Mouse (Mus musculus): ENCODE results near the gene Ccdc28a. TPM values are rescaled to one million over a fixed set of nuclear protein-coding genes. Genes with fewer than 3 reads are reported as not detected.

Gene Ccdc28a
- total and polyA plus RNA-seq, 3 experiments = 5.0 to 16.4 TPM; not detected in 1

DNA sequence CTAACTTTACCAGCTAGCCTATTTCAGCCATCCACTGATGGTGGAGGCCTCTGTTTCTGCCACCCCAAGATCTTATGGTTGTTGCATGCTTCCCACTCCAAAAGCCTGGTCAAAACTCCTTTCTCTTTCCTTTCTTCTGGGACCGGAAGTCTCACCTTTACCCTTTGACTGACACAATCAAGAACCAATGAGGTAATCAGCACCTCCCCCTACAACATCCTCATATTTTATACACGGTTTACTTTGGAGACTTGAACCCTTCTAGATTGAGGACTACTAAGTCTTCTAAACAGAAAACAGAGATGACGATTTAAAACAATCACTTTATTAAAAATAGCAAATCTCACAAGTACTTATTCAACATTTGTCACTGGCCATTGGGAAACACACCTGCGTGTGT, 21.4 kb downstream of the Ccdc28a start:
- no peaks in the 10 kb centered on the region for H3K36me3 ChIP-seq (ENCODE audit: control insufficient read depth in 1 of 2, insufficient read depth in 2 of 2, low read length in 2 of 2)
- no peaks in the 10 kb centered on the region for H3K27me3 ChIP-seq (ENCODE audit: control insufficient read depth in 1 of 2, insufficient read depth in 2 of 2, low read length in 2 of 2)
- no peak overlapping the region for H3K9ac ChIP-seq (ENCODE audit: control insufficient read depth, low read depth, low read length, poor library complexity, severe bottlenecking)
- no peak overlapping the region for H3K27ac ChIP-seq (ENCODE audit: control insufficient read depth, low read depth, low read length)
- H3K9me3 ChIP-seq (replicated peaks; ENCODE audit: insufficient read depth, low read length) = no peaks in the 10 kb centered on the region
- H3K4me1 ChIP-seq (ENCODE audit: control insufficient read depth in 1 of 2, insufficient read depth in 2 of 2, low read length in 2 of 2) = no peaks in the 10 kb centered on the region
- no peak for DNase-seq (ENCODE audit: low read depth, low spot score)
- H3K4me3 ChIP-seq (ENCODE audit: control insufficient read depth in 1 of 2, insufficient read depth in 1 of 2, low read depth in 2 of 2, low read length in 2 of 2) = no peak overlapping the region
- H3K79me2 ChIP-seq (ENCODE audit: control insufficient read depth, insufficient read depth, low read length, poor library complexity) = no peaks in the 10 kb centered on the region
- TF ChIP-seq ELF1 (IDR thresholded peaks at IDR 0.05; ENCODE audit: low read depth, low read length) = no peak
- TF ChIP-seq E2F4 (IDR thresholded peaks at IDR 0.05; ENCODE audit: borderline replicate concordance, low read depth, low read length) = no peak
- TF ChIP-seq ETS1 (IDR thresholded peaks at IDR 0.05; ENCODE audit: low read depth, low read length) = no peak
- TF ChIP-seq BHLHE40 (IDR thresholded peaks at IDR 0.05; ENCODE audit: borderline replicate concordance, low read depth, low read length) = no peak
- no peak for TF ChIP-seq USF1 (IDR thresholded peaks at IDR 0.05; ENCODE audit: low read depth, low read length)

DNA sequence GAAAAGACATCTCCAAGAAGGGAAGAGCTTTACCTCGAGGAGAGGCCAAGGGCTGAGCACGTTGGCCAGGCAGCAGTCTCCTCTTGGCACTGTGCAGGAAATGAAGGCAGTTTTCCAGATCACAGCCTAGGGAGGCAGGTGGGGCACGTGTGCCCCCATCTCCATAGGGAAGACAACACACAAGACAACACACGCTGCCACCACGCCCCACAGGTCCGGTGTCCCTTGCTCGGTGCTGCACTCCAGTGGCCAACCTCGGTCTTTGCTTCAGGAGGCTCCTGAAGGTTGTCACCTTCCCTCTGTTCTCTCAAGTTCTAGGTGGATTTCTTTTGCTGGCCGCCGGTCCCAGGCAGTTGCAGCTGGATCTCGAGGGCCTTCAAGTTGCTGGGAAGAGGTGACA, 24.1 kb downstream of the Ccdc28a start, which contains the start of gene Ect2l:
TSS of gene Ect2l (minus strand) at position 165 of the 400 bp plus-strand sequence.
- no peak within 1 kb of the TSS for H3K9ac ChIP-seq (ENCODE audit: control insufficient read depth, low read depth, low read length, poor library complexity, severe bottlenecking)
- no peaks in the 10 kb centered on the region for H3K9me3 ChIP-seq (replicated peaks; ENCODE audit: insufficient read depth, low read length)
- peak; percentile 56; the same call in 1 of the 2 replicates for TF ChIP-seq MXI1 (IDR thresholded peaks at IDR 0.05; ENCODE audit: low read depth, low read length)
- peak; percentile 84 for TF ChIP-seq SMC3 (IDR thresholded peaks at IDR 0.05; ENCODE audit: low read depth, low read length)
- peak; percentile 81 to 94 (median 83) for TF ChIP-seq CTCF (IDR thresholded peaks at IDR 0.05 in 2 of 3, conservative IDR thresholded peaks at IDR 0.05 in 1 of 3; ENCODE audit: control insufficient read depth in 1 of 3, insufficient read depth in 1 of 3, low read depth in 2 of 3, low read length in 3 of 3, poor library complexity in 1 of 3, severe bottlenecking in 1 of 3)
- no peak for TF ChIP-seq GABPA (IDR thresholded peaks at IDR 0.05; ENCODE audit: low read depth, low read length)
- TF ChIP-seq MAX (IDR thresholded peaks at IDR 0.05; ENCODE audit: low read length) = no peak
- peak; percentile 43 for TF ChIP-seq ZC3H11A (IDR thresholded peaks at IDR 0.05; ENCODE audit: low read depth, low read length)
- TF ChIP-seq NRF1 (IDR thresholded peaks at IDR 0.05; ENCODE audit: insufficient read depth, low read depth, low read length, poor library complexity, severe bottlenecking) = no peak
- TF ChIP-seq HCFC1 (IDR thresholded peaks at IDR 0.05; ENCODE audit: low read depth, low read length) = no peak
- peak; percentile 57 for TF ChIP-seq RAD21 (IDR thresholded peaks at IDR 0.05; ENCODE audit: low read depth, low read length)
- no peak within 1 kb of the TSS for H3K27ac ChIP-seq (ENCODE audit: control insufficient read depth, low read depth, low read length)
- peak; percentile 77 for DNase-seq (ENCODE audit: low read depth, low spot score)
- H3K4me1 ChIP-seq (ENCODE audit: control insufficient read depth in 1 of 2, insufficient read depth in 2 of 2, low read length in 2 of 2) = no peaks in the 10 kb centered on the region
- H3K4me3 ChIP-seq (ENCODE audit: control insufficient read depth in 1 of 2, insufficient read depth in 1 of 2, low read depth in 2 of 2, low read length in 2 of 2) = peak within 1 kb of the TSS in 1 of 2 experiments; percentile 15; a peak in 1 of 4 replicates
- H3K79me2 ChIP-seq (ENCODE audit: control insufficient read depth, insufficient read depth, low read length, poor library complexity) = no peaks in the 10 kb centered on the region
- no peaks in the 10 kb centered on the region for H3K36me3 ChIP-seq (ENCODE audit: control insufficient read depth in 1 of 2, insufficient read depth in 2 of 2, low read length in 2 of 2)
- no peaks in the 10 kb centered on the region for H3K27me3 ChIP-seq (ENCODE audit: control insufficient read depth in 1 of 2, insufficient read depth in 2 of 2, low read length in 2 of 2)

DNA sequence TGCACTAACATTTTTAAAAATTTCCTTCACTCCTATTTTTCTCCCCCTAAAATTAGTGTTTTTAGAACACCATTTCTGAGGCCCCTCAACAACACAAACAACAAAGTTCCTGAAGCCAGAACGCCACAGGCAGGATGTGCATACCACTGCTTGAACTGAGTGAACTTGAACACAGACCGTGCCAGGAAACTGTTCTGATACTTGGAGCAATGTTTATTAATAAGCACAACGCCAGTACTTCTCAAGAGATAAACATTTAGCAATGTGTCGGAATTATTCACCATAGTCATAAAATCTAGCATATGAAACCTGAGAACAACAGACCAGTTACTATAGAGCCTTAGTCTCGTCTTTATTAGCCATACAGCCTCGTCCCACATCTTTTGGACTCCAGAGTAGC, 24.7 kb downstream of the Ccdc28a start:
- Histone ChIP-seq H3K9me3 (replicated peaks; ENCODE audit: insufficient read depth, low read length) (no peaks in the 10 kb centered on the region), H3K36me3 (ENCODE audit: control insufficient read depth in 1 of 2, insufficient read depth in 2 of 2, low read length in 2 of 2) (no peaks in the 10 kb centered on the region), H3K27me3 (ENCODE audit: control insufficient read depth in 1 of 2, insufficient read depth in 2 of 2, low read length in 2 of 2) (no peaks in the 10 kb centered on the region), H3K27ac (ENCODE audit: control insufficient read depth, low read depth, low read length) (no peak overlapping the region), H3K4me3 (ENCODE audit: control insufficient read depth in 1 of 2, insufficient read depth in 1 of 2, low read depth in 2 of 2, low read length in 2 of 2) (no peak overlapping the region), H3K9ac (ENCODE audit: control insufficient read depth, low read depth, low read length, poor library complexity, severe bottlenecking) (no peak overlapping the region), H3K4me1 (ENCODE audit: control insufficient read depth in 1 of 2, insufficient read depth in 2 of 2, low read length in 2 of 2) (no peaks in the 10 kb centered on the region), H3K79me2 (ENCODE audit: control insufficient read depth, insufficient read depth, low read length, poor library complexity) (no peaks in the 10 kb centered on the region)
- DNase-seq (ENCODE audit: low read depth, low spot score) = no peak
- TF ChIP-seq POLR2AphosphoS2 (IDR thresholded peaks at IDR 0.05; ENCODE audit: low read length) (no peak), EP300 (IDR thresholded peaks at IDR 0.05; ENCODE audit: low read depth in 1 of 2, low read length in 2 of 2) (no peak), TBP (IDR thresholded peaks at IDR 0.05; ENCODE audit: low read depth, low read length) (no peak), MEF2A (IDR thresholded peaks at IDR 0.05; ENCODE audit: extremely low read depth, insufficient replicate concordance, low read depth, low read length, poor library complexity, severe bottlenecking) (no peak), HCFC1 (IDR thresholded peaks at IDR 0.05; ENCODE audit: low read depth, low read length) (no peak), GATA1 (IDR thresholded peaks at IDR 0.05; ENCODE audit: low read depth, low read length) (no peak), MYB (IDR thresholded peaks at IDR 0.05; ENCODE audit: low read depth, low read length) (no peak), MYC (IDR thresholded peaks at IDR 0.05; ENCODE audit: low read depth, low read length) (no peak), SMC3 (IDR thresholded peaks at IDR 0.05; ENCODE audit: low read depth, low read length) (no peak), JUND (IDR thresholded peaks at IDR 0.05; ENCODE audit: low read depth, low read length) (no peak)
